Comparison of ENCODE assay signal across 9 mouse cellular contexts in genomic region chr8:40132662-40133257, GRCm38 (mm10).
DNase-seq lines count a peak whose midpoint lies in the region; ATAC-seq and TF ChIP-seq lines count a peak whose summit lies in the region.
"Had no signal": no experiment of that assay in that cellular context is flagged by ENCODE, and none has a peak within 500 bp of the region (broad histone marks: within the 10 kb centered on the region; RNA-seq: fewer than 3 reads in every experiment).

No protein-coding gene starts in this region.

- H3K4me1 ChIP-seq in kidney, postnatal 0 days (replicated peaks; ENCODE audit: insufficient read depth, low read length): no peaks in the 10 kb centered on the region
- H3K4me1 ChIP-seq in embryonic facial prominence, embryonic 14.5 days (ENCODE audit: control insufficient read depth, insufficient read depth, low read length): no peaks in the 10 kb centered on the region
- H3K4me1 ChIP-seq in neural tube, embryonic 13.5 days (replicated peaks): no peaks in the 10 kb centered on the region
- H3K4me1 ChIP-seq: embryonic facial prominence, embryonic 15.5 days had no signal

- no peaks in the 10 kb centered on the region for H3K9me3 ChIP-seq in kidney, postnatal 0 days (replicated peaks; ENCODE audit: low read length)
- no peaks in the 10 kb centered on the region for H3K9me3 ChIP-seq in embryonic facial prominence, embryonic 14.5 days (ENCODE audit: control insufficient read depth, low read length)
- no peaks in the 10 kb centered on the region for H3K9me3 ChIP-seq in neural tube, embryonic 13.5 days
- H3K9me3 ChIP-seq: embryonic facial prominence, embryonic 15.5 days had no signal

- H3K9ac ChIP-seq in kidney, postnatal 0 days (ENCODE audit: low read depth, low read length): no peak overlapping the region
- no peak overlapping the region for H3K9ac ChIP-seq in embryonic facial prominence, embryonic 14.5 days (ENCODE audit: low read depth, low read length)
- no peak overlapping the region for H3K9ac ChIP-seq in neural tube, embryonic 13.5 days
- H3K9ac ChIP-seq: embryonic facial prominence, embryonic 15.5 days had no signal

- DNase-seq in kidney, postnatal 0 days (ENCODE audit: low spot score): peak; percentile 88
- DNase-seq in kidney, adult 11 months: no peak
- DNase-seq in NIH3T3 (ENCODE audit: low read depth): peak; percentile 71
- DNase-seq in embryonic facial prominence, embryonic 14.5 days (ENCODE audit: low spot score): peak; percentile 76
- peak; percentile 2 for DNase-seq in large intestine, adult 2 months (ENCODE audit: low read depth, low spot score)
- DNase-seq in urinary bladder, adult 2 months (ENCODE audit: low spot score): no peak

- H3K4me2 ChIP-seq in kidney, postnatal 0 days (ENCODE audit: low read length): no peak overlapping the region
- no peak overlapping the region for H3K4me2 ChIP-seq in embryonic facial prominence, embryonic 14.5 days (ENCODE audit: low read depth, low read length)
- H3K4me2 ChIP-seq in neural tube, embryonic 13.5 days: no peak overlapping the region
- H3K4me2 ChIP-seq: embryonic facial prominence, embryonic 15.5 days had no signal

- no peaks in the 10 kb centered on the region for H3K36me3 ChIP-seq in kidney, postnatal 0 days (ENCODE audit: insufficient read depth, low read length)
- H3K36me3 ChIP-seq in embryonic facial prominence, embryonic 14.5 days (ENCODE audit: control insufficient read depth, insufficient read depth, low read length): no peaks in the 10 kb centered on the region
- H3K36me3 ChIP-seq in neural tube, embryonic 13.5 days: no peaks in the 10 kb centered on the region
- H3K36me3 ChIP-seq: embryonic facial prominence, embryonic 15.5 days had no signal

- peak; percentile 86 for TF ChIP-seq CTCF in kidney, postnatal 0 days (IDR thresholded peaks at IDR 0.05; ENCODE audit: low read depth)

- WGBS in kidney, postnatal 0 days: 18% methylated on average over 9 of the region's 9 CpGs
- 21% methylated on average over 9 of the region's 9 CpGs for WGBS in embryonic facial prominence, embryonic 14.5 days
- 17% methylated on average over 9 of the region's 9 CpGs for WGBS in large intestine, adult 2 months
- 21% methylated on average over 9 of the region's 9 CpGs for WGBS in neural tube, embryonic 13.5 days

- ATAC-seq in kidney, postnatal 0 days (replicated peaks; ENCODE audit: low FRiP score, low read depth): peak; percentile 63; the same call in 1 of the 2 replicates
- 0 out of 2 replicates have a peak, but pooled peaks have one; percentile 30 for ATAC-seq in embryonic facial prominence, embryonic 14.5 days (ENCODE audit: low read depth)
- peak; percentile 40; the same call in 1 of the 2 replicates for ATAC-seq in neural tube, embryonic 13.5 days (ENCODE audit: low read depth)
- no peak for ATAC-seq in activated CD4-positive, CD25-positive, alpha-beta regulatory T cell, adult 4 months

- no peak overlapping the region for H3K27ac ChIP-seq in kidney, postnatal 0 days
- H3K27ac ChIP-seq in embryonic facial prominence, embryonic 14.5 days (replicated peaks; ENCODE audit: low read depth, low read length): no peak overlapping the region
- H3K27ac ChIP-seq in neural tube, embryonic 13.5 days (replicated peaks): no peak overlapping the region
- H3K27ac ChIP-seq: embryonic facial prominence, embryonic 15.5 days had no signal

- no peaks in the 10 kb centered on the region for H3K27me3 ChIP-seq in kidney, postnatal 0 days (ENCODE audit: insufficient read depth, low read length)
- no peaks in the 10 kb centered on the region for H3K27me3 ChIP-seq in embryonic facial prominence, embryonic 14.5 days (replicated peaks; ENCODE audit: control insufficient read depth, insufficient read depth, low read length)
- H3K27me3 ChIP-seq in neural tube, embryonic 13.5 days: no peaks in the 10 kb centered on the region
- H3K27me3 ChIP-seq: embryonic facial prominence, embryonic 15.5 days had no signal

- no peak overlapping the region for H3K4me3 ChIP-seq in kidney, postnatal 0 days (replicated peaks; ENCODE audit: low read depth, low read length)
- H3K4me3 ChIP-seq in embryonic facial prominence, embryonic 14.5 days (ENCODE audit: low read depth, low read length): no peak overlapping the region
- no peak overlapping the region for H3K4me3 ChIP-seq in neural tube, embryonic 13.5 days
- H3K4me3 ChIP-seq: embryonic facial prominence, embryonic 15.5 days had no signal

Comparison
In these comparisons a context has a peak if more than half of its experiments do, and no peak if none do; other contexts are left out.
1. DNase-seq: peak in kidney, postnatal 0 days (single experiment), NIH3T3 (single experiment), embryonic facial prominence, embryonic 14.5 days (single experiment) and large intestine, adult 2 months (single experiment); none in kidney, adult 11 months (single experiment) and urinary bladder, adult 2 months (single experiment).